7 mouse cellular contexts compared by ENCODE assay signal in genomic region chr11:107026554-107027430, GRCm38 (mm10). TPM values are rescaled to one million over a fixed set of nuclear protein-coding genes. Genes with fewer than 3 reads are reported as not detected.
DNase-seq lines count a peak whose midpoint lies in the region; ATAC-seq and TF ChIP-seq lines count a peak whose summit lies in the region.

No protein-coding gene starts in this region.

- no peak for TF ChIP-seq CTCF in forebrain, postnatal 0 days (IDR thresholded peaks at IDR 0.05; ENCODE audit: low read depth)

- H3K4me2 ChIP-seq in forebrain, postnatal 0 days (ENCODE audit: low read depth), result peak overlapping the region; percentile 92
- H3K4me2 ChIP-seq in liver, embryonic 16.5 days (ENCODE audit: low read depth, low read length), result peak overlapping the region; percentile 86

- no peaks in the 10 kb centered on the region for H3K36me3 ChIP-seq in ES-E14 (ENCODE audit: control insufficient read depth, insufficient read depth, low read length, poor library complexity, severe bottlenecking)
- H3K36me3 ChIP-seq in forebrain, postnatal 0 days (ENCODE audit: insufficient read depth), result no peaks in the 10 kb centered on the region
- H3K36me3 ChIP-seq in liver, embryonic 16.5 days (ENCODE audit: control insufficient read depth, insufficient read depth), result no peaks in the 10 kb centered on the region

- peak; percentile 20 to 46 for DNase-seq in B cell, adult 2 months
- DNase-seq in ES-E14 (ENCODE audit: low read depth, low spot score), result no peak
- DNase-seq in forebrain, postnatal 0 days, result no peak
- no peak for DNase-seq in frontal cortex, postnatal 10 days (ENCODE audit: low spot score in 2 of 2)
- no peak for DNase-seq in left cerebral cortex, adult 18-20 months (ENCODE audit: low spot score in 2 of 2)
- no peak for DNase-seq in cerebellum, postnatal 4 days (ENCODE audit: low spot score in 2 of 2)

- no peak overlapping the region for H3K27ac ChIP-seq in ES-E14 (ENCODE audit: insufficient read depth, low read depth, low read length, poor library complexity, severe bottlenecking)
- no peak overlapping the region for H3K27ac ChIP-seq in forebrain, postnatal 0 days (ENCODE audit: low read depth, low read length)
- no peak overlapping the region for H3K27ac ChIP-seq in liver, embryonic 16.5 days (ENCODE audit: low read length)

- peaks cover 19 to 28% of the 10 kb centered on the region in 2 experiments for H3K4me1 ChIP-seq in ES-E14 (ENCODE audit: control insufficient read depth in 2 of 2, insufficient read depth in 2 of 2, low read length in 2 of 2, poor library complexity in 1 of 2)
- peaks cover 7% of the 10 kb centered on the region for H3K4me1 ChIP-seq in forebrain, postnatal 0 days (ENCODE audit: insufficient read depth)
- peaks cover 14% of the 10 kb centered on the region for H3K4me1 ChIP-seq in liver, embryonic 16.5 days (ENCODE audit: control insufficient read depth, low read depth, low read length)

- 7% methylated on average over 12 of the region's 12 CpGs for WGBS in forebrain, postnatal 0 days
- 6% methylated on average over 12 of the region's 12 CpGs for WGBS in liver, embryonic 16.5 days (ENCODE audit: insufficient replicate concordance)

- H3K27me3 ChIP-seq in forebrain, postnatal 0 days (ENCODE audit: insufficient read depth, low read length), result no peaks in the 10 kb centered on the region
- peaks cover 48% of the 10 kb centered on the region for H3K27me3 ChIP-seq in liver, embryonic 16.5 days (ENCODE audit: control insufficient read depth, insufficient read depth, low read depth, low read length)

- no peak for ATAC-seq in forebrain, postnatal 0 days
- ATAC-seq in liver, embryonic 16.5 days (ENCODE audit: low read depth), result no peak

- in situ Hi-C loops in ES-E14 (cut with MboI; ENCODE audit: low sequenced_read_pairs in 2 of 2, unreplicated experiment in 2 of 2), result no loop called here

- peak overlapping the region; percentile 73 to 83 for H3K4me3 ChIP-seq in ES-E14 (ENCODE audit: insufficient read depth in 1 of 2, low read depth in 1 of 2, low read length in 2 of 2, poor library complexity in 1 of 2, severe bottlenecking in 1 of 2)
- H3K4me3 ChIP-seq in forebrain, postnatal 0 days (ENCODE audit: low read depth, low read length), result peak overlapping the region; percentile 52
- H3K4me3 ChIP-seq in liver, embryonic 16.5 days (ENCODE audit: low read depth, low read length), result peak overlapping the region; percentile 70

- H3K9ac ChIP-seq in ES-E14 (ENCODE audit: insufficient read depth, low read depth, low read length, poor library complexity, severe bottlenecking), result peak overlapping the region; percentile 35; the same call in 1 of the 2 replicates
- H3K9ac ChIP-seq in forebrain, postnatal 0 days, result no peak overlapping the region
- no peak overlapping the region for H3K9ac ChIP-seq in liver, embryonic 16.5 days (ENCODE audit: low read depth, low read length)

- H3K9me3 ChIP-seq in ES-E14 (ENCODE audit: control insufficient read depth, insufficient read depth, low read depth, low read length), result no peaks in the 10 kb centered on the region
- no peaks in the 10 kb centered on the region for H3K9me3 ChIP-seq in forebrain, postnatal 0 days (ENCODE audit: low read length)
- H3K9me3 ChIP-seq in liver, embryonic 16.5 days (replicated peaks; ENCODE audit: control insufficient read depth, low read length), result no peaks in the 10 kb centered on the region

TF ChIP-seq in ES-E14, 5 proteins besides CTCF, POLR2A, EP300 and RAD21:
- TF ChIP-seq MAFK (IDR thresholded peaks at IDR 0.05; ENCODE audit: insufficient read depth, low read depth, low read length) (no peak), HCFC1 (IDR thresholded peaks at IDR 0.05; ENCODE audit: borderline replicate concordance, insufficient read depth, low read length) (no peak), ZNF384 (IDR thresholded peaks at IDR 0.05; ENCODE audit: low read depth, low read length) (no peak), ZC3H11A (IDR thresholded peaks at IDR 0.05; ENCODE audit: borderline replicate concordance, low read depth, low read length) (no peak), CHD2 (IDR thresholded peaks at IDR 0.05; ENCODE audit: low read depth, low read length) (no peak)

RNA-seq across cellular contexts. Expression of gene 1810010H24Rik, which starts 1.3 kb away (rescaled TPM):
- total RNA-seq in ES-E14 (2012; rRNA removed), result 3.6 and 5.7 TPM in 2 replicates
- 8.7 and 9.7 TPM in 2 replicates for total RNA-seq in forebrain, postnatal 0 days (2014; rRNA removed)
- polyA plus RNA-seq in forebrain, postnatal 0 days (2015; fragmentation: Nextera tagmentation; extraction: Ambion mirVana), result 9.5 and 10.0 TPM in 2 replicates
- polyA plus RNA-seq in liver, embryonic 16.5 days (2015; fragmentation: Nextera tagmentation; extraction: Ambion mirVana), result 2.2 TPM in 2 replicates
- 1 to 10 TPM; 3.2 to 4.7 TPM for total RNA-seq in left cerebral cortex, adult 18-20 months (2021)

RNA-seq across cellular contexts. Expression of gene Kpna2, which starts 27.5 kb away (rescaled TPM):
- 212 and 245 TPM in 2 replicates for total RNA-seq in ES-E14 (2012; rRNA removed)
- total RNA-seq in forebrain, postnatal 0 days (2014; rRNA removed), result 75.5 and 83.5 TPM in 2 replicates
- 100 and 102 TPM in 2 replicates for polyA plus RNA-seq in forebrain, postnatal 0 days (2015; fragmentation: Nextera tagmentation; extraction: Ambion mirVana)
- polyA plus RNA-seq in liver, embryonic 16.5 days (2015; fragmentation: Nextera tagmentation; extraction: Ambion mirVana), result 216 and 237 TPM in 2 replicates
- 10 to 100 TPM; 21.9 to 26.6 TPM for total RNA-seq in left cerebral cortex, adult 18-20 months (2021)

Comparison
In these comparisons a context has a peak if more than half of its experiments do, and no peak if none do; other contexts are left out.
1. DNase-seq: peak in B cell, adult 2 months (2 of 2); none in ES-E14 (single experiment), forebrain, postnatal 0 days (single experiment), frontal cortex, postnatal 10 days (0 of 2), left cerebral cortex, adult 18-20 months (0 of 2) and cerebellum, postnatal 4 days (0 of 2).
2. Peak in every context shown above with its lines, with median percentiles within 50 percentile points of each other: H3K4me3 ChIP-seq.